Mouse (Mus musculus) midbrain, embryonic 15.5 days (tissue): Measurements from ENCODE around the gene Cln3. TPM values are rescaled to one million over a fixed set of nuclear protein-coding genes. Genes with fewer than 3 reads are reported as not detected.

Experiments
- ATAC-seq: fragments of 200-750 bp; cut with Nextera tagmentation; replicated peaks from 2 replicates; pipeline ENCODE4 v1.8.0; 2017; ENCODE audit warnings: moderate TSS enrichment
- H3K27ac ChIP-seq: fragments of 300-500 bp; sonication (generic); 2 replicates; pipeline ENCODE4 v1.5.1; 2015; ENCODE audit warnings: mild to moderate bottlenecking, inconsistent platforms
- H3K27me3 ChIP-seq: fragments of 300-500 bp; sonication (generic); replicated peaks from 2 replicates; pipeline ENCODE4 v1.6.1; 2015; ENCODE audit warnings: inconsistent platforms
- H3K36me3 ChIP-seq: fragments of 300-500 bp; sonication (generic); replicated peaks from 2 replicates; pipeline ENCODE4 v1.6.1; 2015; ENCODE audit warnings: inconsistent platforms
- H3K4me1 ChIP-seq: fragments of 300-500 bp; sonication (generic); 2 replicates; pipeline ENCODE4 v1.6.1; 2015; ENCODE audit warnings: inconsistent platforms
- H3K4me2 ChIP-seq: fragments of 300-500 bp; sonication (generic); 2 replicates; pipeline ENCODE4 v1.6.1; 2015; ENCODE audit warnings: inconsistent platforms, mild to moderate bottlenecking, moderate library complexity
- H3K4me3 ChIP-seq: fragments of 300-500 bp; sonication (generic); 2 replicates; pipeline ENCODE4 v1.5.1; 2015; ENCODE audit warnings: mild to moderate bottlenecking, inconsistent platforms
- H3K9ac ChIP-seq: fragments of 300-500 bp; sonication (generic); 2 replicates; pipeline ENCODE4 v1.6.1; 2015; ENCODE audit warnings: mild to moderate bottlenecking, inconsistent platforms
- H3K9me3 ChIP-seq: fragments of 300-500 bp; sonication (generic); 2 replicates; pipeline ENCODE4 v1.6.1; 2016; ENCODE audit warnings: inconsistent platforms
- WGBS: fragments of 180-500 bp; shearing (Covaris S2); methylation state at CpG from one replicate; pipeline ENCODE4 v1.1.7; 2015; ENCODE audit warnings: mixed read lengths; 5-methylcytosine and 5-hydroxymethylcytosine counted together
- microRNA-seq: library from miRNA; unstranded; fragments of <30 nt; microRNA quantifications from one replicate; pipeline ENCODE4, GENCODE M21; 2016
- polyA plus RNA-seq: library from polyadenylated mRNA; unstranded; fragments of >200 nt; fragmentation: Nextera tagmentation; extraction: Ambion mirVana; gene quantifications from 2 replicates; pipeline ENCODE4 v1.2.1, GENCODE M21; 2015

Gene Cln3
- polyA plus RNA-seq, 1 experiment from 2014 or later = 35.6 TPM

- Histone ChIP-seq H3K27ac (no peak overlapping the region), H3K9ac (no peak overlapping the region), H3K4me3 (no peak overlapping the region), H3K9me3 (no peaks in the 10 kb centered on the region), H3K36me3 (peaks cover 14% of the 10 kb centered on the region; the same call in 1 of the 2 replicates), H3K4me2 (no peak overlapping the region), H3K27me3 (peaks cover 6% of the 10 kb centered on the region; the same call in 1 of the 2 replicates), H3K4me1 (no peaks in the 10 kb centered on the region)
- 91% methylated on average over 1 of the region's 1 CpGs for WGBS
- ATAC-seq = no peak
Observed at GRCm38 (mm10) chr7:126541661-126542060, 44.0 kb downstream of the Cln3 start.

GRCm38 (mm10) chr7:126537820-126538585 lies 47.6 kb downstream of the Cln3 start:
- no peak overlapping the region for H3K27ac ChIP-seq
- H3K4me2 ChIP-seq = no peak overlapping the region
- 73% methylated on average over 5 of the region's 5 CpGs for WGBS
- H3K4me3 ChIP-seq = no peak overlapping the region
- H3K36me3 ChIP-seq = no peaks in the 10 kb centered on the region
- peaks cover 11% of the 10 kb centered on the region for H3K4me1 ChIP-seq
- H3K9me3 ChIP-seq = no peaks in the 10 kb centered on the region
- H3K9ac ChIP-seq = no peak overlapping the region
- H3K27me3 ChIP-seq = peaks cover 6% of the 10 kb centered on the region; the same call in 1 of the 2 replicates
- no peak for ATAC-seq

- H3K27ac ChIP-seq = no peak overlapping the region
- H3K9ac ChIP-seq = peak overlapping the region; percentile 49; the same call in 1 of the 2 replicates
- H3K4me2 ChIP-seq = peak overlapping the region; percentile 91
- H3K9me3 ChIP-seq = no peaks in the 10 kb centered on the region
- peaks cover 6% of the 10 kb centered on the region; the same call in 1 of the 2 replicates for H3K27me3 ChIP-seq
- peak overlapping the region; percentile 46 for H3K4me3 ChIP-seq
- H3K36me3 ChIP-seq = no peaks in the 10 kb centered on the region
- 48% methylated on average over 9 of the region's 9 CpGs for WGBS
- peaks cover 11% of the 10 kb centered on the region for H3K4me1 ChIP-seq
- no peak for ATAC-seq
Observed at GRCm38 (mm10) chr7:126536466-126536865, 49.2 kb downstream of the Cln3 start.

GRCm38 (mm10) chr7:126535766-126536165 lies 49.9 kb downstream of the Cln3 start:
- no peak for ATAC-seq

GRCm38 (mm10) chr7:126533434-126533833 lies 52.2 kb downstream of the Cln3 start:
- WGBS = 58% methylated on average over 1 of the region's 1 CpGs

More at GRCm38 (mm10) chr7:126535766-126536165, 49.9 kb downstream of the Cln3 start:
- Histone ChIP-seq H3K9ac (peak overlapping the region; percentile 49), H3K36me3 (no peaks in the 10 kb centered on the region), H3K27ac (no peak overlapping the region), H3K27me3 (peaks cover 6% of the 10 kb centered on the region; the same call in 1 of the 2 replicates), H3K9me3 (no peaks in the 10 kb centered on the region), H3K4me2 (peak overlapping the region; percentile 91), H3K4me1 (peaks cover 11% of the 10 kb centered on the region), H3K4me3 (peak overlapping the region; percentile 46)
- WGBS = 1% methylated on average over 28 of the region's 28 CpGs

GRCm38 (mm10) chr7:126528166-126528577 lies 57.4 kb downstream of the Cln3 start:
- H3K36me3 ChIP-seq = no peaks in the 10 kb centered on the region
- peak; percentile 42 for ATAC-seq
- H3K4me2 ChIP-seq = 0 out of 2 replicates have a peak overlapping the region, but pooled peaks have one; percentile 17
- no peaks in the 10 kb centered on the region for H3K27me3 ChIP-seq
- H3K4me1 ChIP-seq = peaks cover 2% of the 10 kb centered on the region; the same call in 1 of the 2 replicates
- H3K4me3 ChIP-seq = no peak overlapping the region
- 0% methylated on average over 1 of the region's 1 CpGs for WGBS
- no peaks in the 10 kb centered on the region for H3K9me3 ChIP-seq
- H3K27ac ChIP-seq = peak overlapping the region; percentile 79
- H3K9ac ChIP-seq = peak overlapping the region; percentile 18; the same call in 1 of the 2 replicates

More at GRCm38 (mm10) chr7:126533434-126533833, 52.2 kb downstream of the Cln3 start:
- Histone ChIP-seq H3K36me3 (no peaks in the 10 kb centered on the region), H3K9me3 (no peaks in the 10 kb centered on the region), H3K27me3 (peaks cover 6% of the 10 kb centered on the region; the same call in 1 of the 2 replicates), H3K4me2 (no peak overlapping the region), H3K9ac (no peak overlapping the region), H3K4me3 (no peak overlapping the region), H3K4me1 (peaks cover 13% of the 10 kb centered on the region), H3K27ac (no peak overlapping the region)
- ATAC-seq = no peak

- no peaks in the 10 kb centered on the region for H3K36me3 ChIP-seq
- H3K27ac ChIP-seq = no peak overlapping the region
- H3K9ac ChIP-seq = no peak overlapping the region
- H3K4me3 ChIP-seq = no peak overlapping the region
- WGBS = 81% methylated on average over 3 of the region's 3 CpGs
- no peaks in the 10 kb centered on the region; the same call in 1 of the 2 replicates for H3K4me1 ChIP-seq
- H3K27me3 ChIP-seq = no peaks in the 10 kb centered on the region
- no peaks in the 10 kb centered on the region for H3K9me3 ChIP-seq
- no peak overlapping the region for H3K4me2 ChIP-seq
- no peak for ATAC-seq
Observed at GRCm38 (mm10) chr7:126523316-126523715, 62.3 kb downstream of the Cln3 start.

Small RNA genes within 50 kb of the gene (microRNA-seq; reads per million reads assigned to microRNA genes)
- 1.1 reads per million for gene Mir7059

Other genes with a start within 250 kb of the Cln3 start
- 1.1 and 1.4 TPM in 2 replicates for gene Lat, start 216.2 kb downstream of the Cln3 start, polyA plus RNA-seq
- gene Spns1, start 208.4 kb downstream of the Cln3 start, polyA plus RNA-seq = 95.4 and 96.0 TPM in 2 replicates
- 2.2 and 2.6 TPM in 2 replicates for gene Nfatc2ip, start 189.1 kb downstream of the Cln3 start, polyA plus RNA-seq
- 0.31 TPM in 1 of 2 replicates, not detected in the other for gene Cd19, start 170.9 kb downstream of the Cln3 start, polyA plus RNA-seq
- gene Rabep2, start 157.1 kb downstream of the Cln3 start, polyA plus RNA-seq = 26.0 and 28.7 TPM in 2 replicates
- gene Atp2a1, start 122.7 kb downstream of the Cln3 start, polyA plus RNA-seq = 0.34 and 0.58 TPM in 2 replicates
- 84.3 and 87.0 TPM in 2 replicates for gene Sh2b1, start 110.4 kb downstream of the Cln3 start, polyA plus RNA-seq
- 133 and 137 TPM in 2 replicates for gene Tufm, start 98.5 kb downstream of the Cln3 start, polyA plus RNA-seq
- 75.9 and 83.6 TPM in 2 replicates for gene Atxn2l, start 82.4 kb downstream of the Cln3 start, polyA plus RNA-seq
- 173 and 186 TPM in 2 replicates for gene Eif3c, start 19.4 kb downstream of the Cln3 start, polyA plus RNA-seq
- gene Apobr, start 875 bp downstream of the Cln3 start, polyA plus RNA-seq = 0.32 and 0.38 TPM in 2 replicates
- not detected in 2 replicates for gene Il27, start 9.1 kb upstream of the Cln3 start, polyA plus RNA-seq
- 11.5 and 13.0 TPM in 2 replicates for gene Nupr1, start 45.0 kb upstream of the Cln3 start, polyA plus RNA-seq
- 62.3 and 72.4 TPM in 2 replicates for gene Sgf29, start 63.5 kb upstream of the Cln3 start, polyA plus RNA-seq
- 8.3 and 8.9 TPM in 2 replicates for gene Sult1a1, start 90.6 kb upstream of the Cln3 start, polyA plus RNA-seq
- gene Bola2, start 109.6 kb upstream of the Cln3 start, polyA plus RNA-seq = 116 and 126 TPM in 2 replicates
- 18.3 and 20.9 TPM in 2 replicates for gene Slx1b, start 110.0 kb upstream of the Cln3 start, polyA plus RNA-seq
- gene Coro1a, start 122.0 kb upstream of the Cln3 start, polyA plus RNA-seq = 119 and 127 TPM in 2 replicates
- gene Mapk3, start 173.8 kb upstream of the Cln3 start, polyA plus RNA-seq = 110 and 111 TPM in 2 replicates
- gene Gdpd3, start 180.5 kb upstream of the Cln3 start, polyA plus RNA-seq = 2.2 and 2.3 TPM in 2 replicates
- gene Ypel3, start 191.1 kb upstream of the Cln3 start, polyA plus RNA-seq = 201 and 224 TPM in 2 replicates
- gene Tbx6, start 195.7 kb upstream of the Cln3 start, polyA plus RNA-seq = 0.37 and 0.57 TPM in 2 replicates
- 191 and 192 TPM in 2 replicates for gene Ppp4c, start 206.7 kb upstream of the Cln3 start, polyA plus RNA-seq
- gene Fam57b, start 211.9 kb upstream of the Cln3 start, polyA plus RNA-seq = 60.4 and 65.4 TPM in 2 replicates
- gene 4930451I11Rik, start 245.8 kb upstream of the Cln3 start, polyA plus RNA-seq = not detected in 2 replicates